Mouse (Mus musculus): ENCODE results near the gene Vezt.

DNA sequence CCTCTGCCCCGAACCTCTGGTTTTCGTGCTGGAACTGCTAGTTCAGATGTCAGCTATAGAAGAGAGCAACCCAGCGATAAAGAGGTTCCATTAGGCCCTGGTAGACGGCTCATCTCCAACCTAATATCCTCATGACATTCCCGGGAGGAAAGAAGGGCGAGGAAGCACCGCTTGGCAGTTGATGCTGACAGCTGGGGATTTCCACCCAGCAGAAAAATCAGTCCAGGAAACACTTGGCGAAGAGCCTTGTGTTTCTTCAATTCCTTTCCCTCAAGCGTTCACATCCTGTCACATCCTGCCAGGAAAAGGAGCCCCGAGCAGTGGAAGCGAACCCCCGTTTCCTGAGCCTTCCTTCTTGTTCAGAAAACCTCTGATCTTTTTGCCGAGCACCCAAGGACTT, 116.4 kb downstream of the Vezt start:
- no peak for TF ChIP-seq CTCF (conservative IDR thresholded peaks at IDR 0.05; ENCODE audit: low read length)
- TF ChIP-seq NANOG (IDR thresholded peaks at IDR 0.05; ENCODE audit: borderline replicate concordance, low read length), result no peak

Measured in E14TG2a.4 (cell line).